Mouse (Mus musculus) induced T-regulatory cell, adult 2 months (primary cell): Measurements from ENCODE around the gene Shld1.

Experiments used
- DNase-seq: peaks from one replicate; pipeline ENCODE4 v3.0.0-alpha.2; 2012; ENCODE audit warnings: low read depth

Gene Shld1

DNA sequence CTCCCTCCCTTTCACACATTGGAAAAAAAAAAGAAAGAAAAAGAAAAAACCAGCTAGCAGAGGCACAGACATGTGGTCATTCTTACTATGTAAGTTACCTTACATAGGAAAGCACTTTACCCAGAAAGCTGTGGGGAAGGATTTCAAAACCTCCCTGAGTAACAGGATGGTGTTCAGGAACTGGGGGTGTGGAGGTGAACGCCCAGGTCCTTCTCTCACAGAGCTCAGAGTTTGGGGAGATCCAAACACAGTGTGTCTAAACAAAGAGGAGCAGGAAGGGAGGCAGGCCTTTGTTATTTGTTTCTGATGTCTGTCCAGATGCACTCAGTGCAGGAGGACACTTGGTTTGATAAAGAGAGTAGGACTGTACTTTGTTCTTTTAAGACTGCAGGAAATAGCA lies 5.6 kb downstream of the Shld1 start:
- no peak for DNase-seq

DNA sequence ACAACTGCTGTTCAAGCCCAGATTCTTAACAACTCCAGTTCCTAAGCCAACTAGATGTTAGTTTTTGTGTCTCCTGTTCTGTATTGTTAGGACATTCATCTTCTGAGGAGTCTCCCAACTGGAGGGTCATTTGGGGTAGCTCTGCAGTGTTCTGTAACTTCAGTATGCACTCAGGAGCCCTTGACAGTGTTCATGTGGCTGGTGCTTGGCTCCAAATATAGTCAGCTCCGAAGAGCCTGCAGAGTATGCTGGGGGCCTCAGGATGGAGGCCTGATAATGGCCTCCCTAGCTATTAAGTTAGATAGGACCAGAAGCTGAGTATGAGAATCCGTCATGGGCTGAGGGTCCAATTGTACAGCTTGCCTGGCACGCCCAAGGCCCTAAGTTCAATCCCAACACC lies 7.2 kb downstream of the Shld1 start:
- DNase-seq = no peak

DNA sequence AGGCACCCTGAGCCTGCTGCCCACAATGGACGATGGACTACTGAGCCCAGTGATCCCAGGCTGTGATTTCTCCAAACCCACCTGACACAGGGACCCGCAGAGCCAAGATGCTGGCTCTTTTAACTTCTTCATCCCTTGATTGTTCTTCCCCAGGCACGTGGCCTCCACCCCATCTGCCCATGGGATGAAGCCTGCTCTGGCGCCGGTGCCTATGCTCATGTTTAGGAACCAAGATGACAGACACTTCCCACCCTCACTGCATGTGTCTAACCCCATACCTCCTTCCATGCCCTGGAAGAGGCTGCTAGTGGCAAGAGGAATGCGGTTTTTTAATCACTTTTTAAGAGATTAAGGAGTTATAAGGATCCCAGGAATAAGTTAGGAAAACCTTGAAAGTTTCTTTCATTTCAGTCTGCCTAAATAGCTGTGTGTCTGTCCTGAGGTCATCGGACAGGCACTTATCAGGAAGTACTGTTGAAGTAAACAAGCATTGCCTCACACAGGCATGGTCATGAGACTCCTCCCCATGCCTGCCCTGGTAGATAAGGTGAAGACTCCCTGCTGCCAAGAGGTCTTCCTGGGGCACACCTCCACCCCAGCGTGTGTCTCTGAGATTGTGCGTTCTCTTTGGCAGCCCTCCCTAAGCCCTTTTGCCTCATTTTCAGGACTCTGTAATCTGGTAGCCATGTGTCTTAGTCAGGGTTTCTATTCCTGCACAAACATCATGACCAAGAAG lies 8.8 kb downstream of the Shld1 start:
- DNase-seq = no peak

DNA sequence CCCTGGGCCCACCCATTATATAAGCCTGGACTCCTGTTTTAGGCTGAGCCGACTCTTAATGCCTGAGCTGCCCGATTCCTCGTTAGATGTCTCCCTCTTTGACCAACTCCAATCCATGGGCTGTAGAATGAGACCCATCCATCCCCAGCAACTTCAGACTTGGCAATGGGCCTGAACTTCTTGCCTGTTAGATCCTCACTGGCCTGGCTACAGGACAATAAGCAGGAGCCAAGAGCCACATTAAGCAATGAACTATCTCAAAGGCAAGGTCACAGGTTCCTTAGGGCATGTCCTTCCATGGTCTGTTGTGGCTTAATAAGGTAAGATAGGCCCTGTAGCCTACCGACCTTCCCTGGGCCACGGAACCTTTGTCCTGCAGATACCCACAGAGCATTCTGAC lies 9.8 kb downstream of the Shld1 start:
- no peak for DNase-seq

DNA sequence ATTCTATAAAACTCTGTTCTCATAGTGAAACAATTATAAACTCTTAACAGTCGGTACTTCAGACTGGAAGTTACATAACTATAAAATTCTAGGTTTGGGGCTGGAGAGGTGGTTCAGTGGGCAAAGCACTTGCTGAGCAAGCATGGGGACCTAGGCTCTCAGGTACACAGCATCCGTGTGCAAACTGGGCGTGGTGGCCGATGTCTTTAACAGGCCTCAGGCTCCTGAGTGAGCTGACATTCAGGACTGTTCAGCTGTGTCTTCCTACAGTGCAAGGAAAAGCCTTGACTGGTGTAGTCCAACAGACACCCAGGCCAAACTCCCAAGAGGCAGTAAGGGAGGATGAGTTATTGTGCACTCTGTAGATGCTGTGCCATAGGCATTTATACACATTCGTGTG lies 10.5 kb downstream of the Shld1 start:
- no peak for DNase-seq

DNA sequence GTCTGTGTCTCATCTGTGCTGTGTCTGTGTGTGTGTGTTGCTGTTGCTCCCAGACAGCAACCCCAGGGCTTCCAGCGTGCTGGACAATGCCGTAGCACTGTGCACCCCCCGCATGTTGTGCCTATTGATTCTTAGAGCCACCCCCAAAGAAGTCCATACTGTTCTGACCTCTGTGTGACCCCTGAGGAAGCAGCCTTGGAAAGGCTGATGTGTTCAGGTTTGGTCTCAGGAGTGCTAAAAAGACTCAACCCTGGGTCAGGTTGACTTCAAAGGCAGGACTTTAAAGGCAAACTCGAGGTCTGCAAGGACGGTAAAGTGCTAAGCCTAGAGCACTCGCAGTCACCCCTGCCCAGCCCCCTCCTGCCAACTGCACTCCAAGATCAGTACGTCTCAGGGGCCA lies 11.0 kb downstream of the Shld1 start:
- DNase-seq = no peak

DNA sequence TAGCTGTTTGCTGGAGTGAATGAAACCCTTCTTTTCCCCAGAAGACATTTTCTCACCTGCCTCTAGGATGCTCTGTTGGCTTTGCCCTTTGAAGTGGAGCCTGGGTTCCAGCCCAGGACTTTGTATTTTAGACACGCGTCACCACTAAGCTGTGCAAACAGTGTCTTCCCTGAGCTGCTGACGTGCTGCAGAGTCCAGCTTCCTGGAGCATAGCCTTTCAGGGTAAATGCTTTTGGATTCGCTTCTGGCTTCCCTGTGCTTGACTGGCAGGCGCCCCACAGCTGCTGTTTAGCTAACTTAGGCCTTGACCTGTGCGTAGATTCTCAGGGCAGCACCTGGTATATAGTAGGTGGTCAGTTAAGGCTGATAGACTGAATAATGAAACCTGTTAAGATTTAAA lies 11.7 kb downstream of the Shld1 start:
- no peak for DNase-seq

DNA sequence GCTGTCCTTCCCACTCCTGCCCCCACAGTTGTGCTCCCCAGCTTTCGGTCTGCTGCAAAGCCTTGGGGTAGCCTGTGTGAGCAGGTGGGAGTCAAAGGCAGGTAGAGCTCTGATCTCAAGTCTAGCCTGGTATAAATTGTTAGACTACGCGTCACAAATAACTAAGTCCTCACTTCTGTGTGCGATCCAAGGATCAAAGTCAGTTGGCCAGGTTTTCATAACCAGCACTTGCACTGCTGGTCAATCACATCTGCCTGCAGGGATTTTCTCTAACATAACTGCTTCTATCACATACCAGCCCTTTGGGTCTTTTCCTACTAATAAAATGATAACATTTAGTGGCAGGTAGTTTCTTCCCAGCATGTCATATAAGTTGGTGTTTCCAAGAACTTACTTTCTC lies 14.2 kb downstream of the Shld1 start:
- DNase-seq = no peak

DNA sequence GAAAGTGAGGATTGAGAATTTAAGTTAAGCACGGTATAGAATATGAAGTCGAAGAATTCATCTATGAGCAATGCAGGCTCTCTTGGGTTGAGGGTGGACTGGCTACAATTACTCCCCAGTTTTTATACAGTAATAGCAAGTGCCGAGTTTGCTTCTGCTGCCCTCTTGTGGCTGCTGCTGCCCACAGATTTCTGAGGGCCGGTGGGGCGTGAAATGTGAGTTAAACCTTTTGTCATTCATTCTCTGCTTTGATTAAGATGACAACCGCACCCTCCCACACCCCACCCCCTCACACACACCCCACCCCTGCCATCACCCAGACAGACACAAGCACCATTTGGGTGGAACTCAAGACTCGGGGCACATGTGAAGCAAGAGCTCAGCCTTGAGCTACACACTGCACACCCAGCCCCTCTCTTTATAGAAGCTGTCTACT lies 14.7 kb downstream of the Shld1 start:
- peak; percentile 81 for DNase-seq

DNA sequence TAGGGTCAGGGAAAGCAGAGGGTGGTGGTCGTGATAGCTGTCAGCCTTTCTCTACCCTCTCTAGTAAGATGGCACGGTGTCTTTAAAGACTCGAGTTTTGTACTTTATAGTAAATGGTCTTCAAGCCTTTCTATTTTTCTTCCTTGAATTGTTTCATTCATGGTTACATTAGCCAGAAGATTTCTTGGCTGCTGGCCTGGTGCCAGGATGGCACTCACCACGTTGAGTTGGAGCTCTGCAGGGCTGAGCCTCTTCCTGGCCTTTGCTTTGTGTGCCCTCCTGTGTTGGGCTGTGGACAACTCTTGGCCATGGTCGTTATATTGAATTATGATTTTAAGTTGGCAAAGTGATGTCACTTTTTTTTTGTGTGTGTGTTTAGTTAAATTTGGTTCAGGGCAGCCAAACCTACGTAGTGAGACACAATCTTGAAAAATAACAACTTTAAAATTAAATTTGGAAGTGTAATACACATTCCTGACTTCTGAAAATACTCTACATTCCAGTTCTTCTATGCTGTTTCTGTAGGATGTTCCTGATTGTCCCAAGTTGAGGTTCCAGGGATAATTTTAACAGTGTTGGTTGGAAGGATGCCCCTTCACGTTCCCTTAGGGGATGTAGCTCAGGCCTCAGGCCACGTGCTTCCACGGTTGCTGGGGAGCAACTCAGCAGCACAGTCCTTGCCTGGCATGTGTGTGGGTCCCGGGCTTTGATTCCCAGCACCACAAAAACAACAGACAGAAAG lies 18.7 kb downstream of the Shld1 start:
- DNase-seq = no peak

DNA sequence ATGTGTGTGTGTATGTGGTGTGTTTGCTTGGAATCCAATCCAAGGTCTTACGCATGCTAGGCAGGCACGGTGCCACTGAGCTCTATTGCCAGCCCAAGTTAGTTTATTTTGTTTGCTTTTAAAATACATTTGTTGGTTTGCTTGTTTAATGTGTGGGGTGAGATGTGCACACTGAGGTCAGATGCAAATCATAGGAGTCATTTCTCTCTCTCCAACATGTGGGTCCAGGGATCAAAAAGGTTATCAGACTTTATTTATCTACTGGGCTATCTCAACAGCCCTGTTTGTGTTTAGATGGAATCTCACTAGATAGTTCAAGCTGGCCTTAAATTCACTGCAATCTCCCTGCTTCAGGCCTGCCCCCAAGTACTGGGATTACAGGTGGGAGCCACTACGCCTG lies 19.6 kb downstream of the Shld1 start:
- DNase-seq = no peak

DNA sequence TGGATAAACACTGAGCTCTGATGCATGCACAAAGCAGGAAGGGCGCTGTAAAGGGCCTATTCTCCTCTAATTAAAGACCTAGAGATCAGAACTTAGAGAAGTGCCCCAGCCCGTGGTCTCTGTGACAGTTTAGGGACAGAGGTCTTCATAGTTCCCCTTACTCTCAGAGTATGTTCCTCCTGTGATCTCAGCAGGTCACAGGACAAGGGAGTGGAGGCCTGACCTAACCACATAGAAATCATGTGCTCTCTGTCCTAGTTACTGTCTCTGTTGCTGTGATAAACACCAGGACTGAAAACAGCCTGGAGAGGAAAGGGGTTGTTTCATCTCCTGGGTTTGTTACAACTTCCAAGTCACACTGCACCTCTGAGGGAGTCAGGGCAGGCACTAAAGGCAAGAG lies 23.8 kb downstream of the Shld1 start:
- no peak for DNase-seq

DNA sequence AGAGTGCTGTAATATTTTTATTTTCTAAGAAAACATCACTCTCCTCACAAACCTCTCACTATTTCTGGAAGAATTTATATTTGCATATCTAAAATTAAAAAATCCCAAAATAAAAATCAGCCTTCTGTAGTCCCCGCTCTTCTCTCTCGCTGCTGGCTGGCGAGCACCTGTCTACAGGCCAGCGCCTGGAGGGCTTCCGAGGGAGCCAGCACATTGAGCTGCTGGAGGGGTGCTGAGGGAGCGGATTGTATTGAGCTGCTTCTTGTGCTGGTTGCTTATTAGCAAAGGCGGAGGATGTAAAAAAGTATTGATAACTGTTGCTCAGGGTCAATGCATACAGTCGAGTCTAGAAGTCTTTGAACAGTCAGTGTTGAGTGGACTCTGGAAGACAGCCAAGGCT lies 25.3 kb downstream of the Shld1 start:
- no peak for DNase-seq

DNA sequence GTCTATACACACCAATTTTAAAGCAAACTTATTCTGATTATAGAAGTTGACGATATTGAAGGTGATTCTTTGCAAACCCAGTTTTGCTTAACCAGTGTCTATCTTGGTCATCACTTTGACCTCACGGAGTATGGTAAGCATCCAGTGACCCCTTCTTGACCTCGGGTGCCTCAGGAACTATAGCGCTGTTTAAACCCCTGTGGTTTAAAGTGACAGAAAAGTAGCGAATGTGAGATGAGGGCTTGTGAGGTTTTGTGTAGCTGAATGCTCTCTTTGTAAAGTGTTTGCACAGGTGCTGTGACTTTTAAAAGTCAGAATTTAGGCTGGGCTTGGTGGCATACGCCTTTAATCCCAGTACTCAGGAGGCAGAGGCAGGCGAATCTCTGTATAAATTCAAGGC lies 27.8 kb downstream of the Shld1 start:
- no peak for DNase-seq

DNA sequence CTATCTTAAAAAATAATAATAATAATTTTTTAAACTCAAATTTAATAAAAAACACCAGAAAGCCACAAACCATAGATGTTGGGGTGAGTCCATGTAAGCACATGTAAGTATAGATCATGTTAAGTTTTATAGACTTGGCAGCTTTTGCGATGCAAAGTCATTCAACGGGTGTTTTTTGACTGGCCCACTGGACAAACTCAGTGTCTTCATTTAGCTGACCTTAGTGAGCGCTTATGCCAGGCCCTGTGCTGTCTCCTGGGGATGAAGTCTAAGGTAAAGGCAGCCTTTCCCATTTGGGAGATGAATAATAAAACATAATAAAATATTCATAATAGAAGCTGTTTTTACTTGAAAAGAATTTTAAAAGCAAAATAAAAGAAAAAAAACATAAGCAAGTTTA lies 28.2 kb downstream of the Shld1 start:
- DNase-seq = no peak

DNA sequence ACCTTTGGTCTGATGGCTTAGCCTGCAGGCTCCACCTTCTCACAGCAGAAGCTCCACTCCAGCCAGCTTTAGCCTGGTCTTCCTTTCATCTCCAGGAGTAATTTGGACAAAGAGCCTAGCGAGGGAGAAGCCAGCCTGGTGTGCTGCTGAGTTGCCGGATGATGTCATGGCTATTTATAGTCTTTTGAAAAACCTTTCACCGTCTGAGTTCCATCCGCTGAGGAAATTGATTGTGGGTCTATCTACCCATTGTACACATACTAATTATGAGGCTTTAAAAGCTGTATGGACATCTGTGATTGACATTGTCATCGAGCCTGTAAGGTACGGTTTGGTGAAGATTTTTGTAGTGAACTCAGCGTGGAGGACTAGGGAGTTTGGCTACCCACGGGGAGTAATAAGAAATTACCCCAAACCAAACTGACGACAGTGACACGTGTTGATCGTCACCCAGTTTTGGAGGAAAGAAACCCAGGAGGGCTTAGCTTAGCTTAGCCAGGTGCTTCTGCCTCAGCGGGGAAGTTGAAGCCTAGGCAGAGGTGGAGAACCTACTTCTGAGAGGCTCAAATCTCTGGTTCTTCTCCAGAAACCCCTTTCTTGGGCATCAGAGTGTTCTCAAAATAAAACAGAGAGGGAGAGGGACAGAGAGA lies 28.8 kb downstream of the Shld1 start:
- DNase-seq = no peak

DNA sequence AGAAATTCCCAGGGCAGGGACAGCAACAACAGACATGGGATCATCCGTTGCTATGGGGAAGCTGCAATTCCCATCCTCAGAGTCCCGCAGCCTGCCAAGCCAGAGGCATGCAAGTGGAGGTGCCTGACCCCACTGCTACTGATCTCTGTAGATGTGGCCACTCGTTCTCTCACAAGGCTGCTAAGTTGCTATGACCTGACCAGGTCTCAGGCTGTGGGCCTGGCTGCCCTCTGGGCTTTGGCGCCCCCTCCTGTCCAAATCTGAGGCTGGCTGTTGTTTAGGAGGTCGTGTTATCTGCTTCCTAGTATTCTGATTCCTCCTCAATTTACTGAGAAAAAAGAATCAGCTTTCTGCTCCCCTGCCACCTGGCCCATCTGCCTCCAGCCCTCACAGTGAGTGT lies 29.4 kb downstream of the Shld1 start:
- peak; percentile 72 for DNase-seq

DNA sequence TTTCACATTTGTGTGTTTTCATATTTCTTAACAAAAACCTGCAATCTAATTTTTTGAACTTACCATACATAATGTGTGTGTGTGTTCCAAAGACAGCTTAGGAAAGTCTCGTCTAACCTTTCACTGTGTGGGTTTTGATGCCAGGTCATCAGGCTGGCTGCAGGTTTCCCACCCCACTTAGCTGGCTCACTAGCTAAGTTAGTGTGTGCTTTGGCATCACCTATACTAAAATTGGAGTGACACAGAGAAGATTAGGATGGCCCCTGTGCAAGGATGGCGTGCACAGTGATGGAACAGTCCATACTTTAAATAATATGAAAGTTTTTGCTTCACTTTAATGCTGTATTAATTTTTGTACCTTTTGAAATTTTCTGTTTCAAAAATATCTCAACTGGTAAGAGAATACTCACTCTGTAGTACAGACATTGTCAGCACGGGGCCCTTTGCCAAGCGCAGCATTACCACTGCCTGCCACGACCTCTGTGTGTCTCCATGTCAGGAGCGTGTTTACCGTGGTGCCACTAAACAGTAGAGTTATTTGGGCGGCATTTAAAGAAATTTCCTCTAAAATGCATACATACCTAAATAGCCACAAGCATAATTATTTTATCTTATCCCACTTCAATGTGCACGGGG lies 30.3 kb downstream of the Shld1 start:
- no peak for DNase-seq

DNA sequence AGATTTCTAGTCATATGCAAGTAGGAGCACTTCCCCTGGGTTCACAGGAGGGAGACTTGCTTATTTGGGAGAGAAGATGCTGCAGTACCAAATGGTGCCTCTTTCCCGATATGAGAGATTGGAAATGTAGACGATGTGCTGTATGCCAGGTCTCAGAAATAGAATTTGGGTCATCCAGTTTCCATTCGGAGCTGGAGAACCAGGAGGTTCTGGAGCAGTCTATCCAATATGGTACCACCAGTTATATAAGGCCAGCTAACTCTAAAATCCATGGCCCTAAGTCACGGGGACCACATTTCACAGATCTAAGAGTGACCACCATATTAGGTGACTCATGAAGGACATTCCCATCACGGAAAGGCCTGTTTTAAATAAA lies 30.8 kb downstream of the Shld1 start:
- no peak for DNase-seq

DNA sequence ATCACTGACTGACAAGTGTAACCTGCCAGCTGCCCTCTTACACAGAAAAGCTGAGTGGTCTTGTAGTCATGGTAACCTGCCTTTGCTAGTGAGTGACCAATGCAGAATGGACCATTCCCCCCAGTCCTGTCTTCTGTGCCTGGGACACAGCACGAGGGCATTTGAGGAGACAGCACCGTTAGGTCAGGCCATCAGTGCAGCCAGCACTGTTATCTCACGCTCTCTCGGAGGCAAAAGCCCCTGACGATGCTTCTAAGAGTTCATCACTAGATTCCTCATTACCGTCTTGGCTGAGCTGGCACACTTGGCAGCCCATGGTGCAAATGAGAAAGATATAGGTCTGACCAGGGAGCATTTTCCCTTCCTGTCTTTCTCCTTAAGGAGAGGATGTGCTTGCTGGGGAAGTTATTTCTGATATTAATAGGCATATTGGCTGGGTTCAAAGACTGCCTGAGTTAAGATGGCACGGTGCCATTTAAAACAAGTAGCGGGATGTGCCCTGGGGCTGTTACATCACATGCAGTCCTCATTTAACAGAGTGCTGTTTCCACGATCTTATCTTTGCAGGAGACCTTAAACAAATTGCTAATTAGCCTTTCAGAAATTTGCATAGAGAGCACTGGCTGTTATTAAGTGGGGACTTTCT lies 34.3 kb downstream of the Shld1 start:
- DNase-seq = no peak

DNA sequence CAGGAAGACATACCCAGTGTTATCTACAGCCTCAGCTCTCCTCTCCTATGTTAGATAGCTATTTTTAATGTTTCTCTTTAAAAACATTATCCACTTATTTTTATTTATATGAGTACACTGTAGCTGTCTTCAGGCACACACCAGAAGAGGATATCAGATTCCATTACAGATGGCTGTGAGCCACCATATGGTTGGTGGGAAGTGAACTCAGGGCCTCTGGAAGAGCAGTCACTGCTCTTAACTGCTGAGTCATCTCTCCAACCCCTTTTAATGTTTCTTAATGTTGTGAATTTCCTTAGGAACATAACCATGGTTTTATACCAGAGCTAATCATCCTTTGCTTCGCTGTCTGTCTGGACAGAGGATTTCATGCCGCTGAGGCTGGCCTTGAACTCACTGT lies 35.1 kb downstream of the Shld1 start:
- DNase-seq = no peak

DNA sequence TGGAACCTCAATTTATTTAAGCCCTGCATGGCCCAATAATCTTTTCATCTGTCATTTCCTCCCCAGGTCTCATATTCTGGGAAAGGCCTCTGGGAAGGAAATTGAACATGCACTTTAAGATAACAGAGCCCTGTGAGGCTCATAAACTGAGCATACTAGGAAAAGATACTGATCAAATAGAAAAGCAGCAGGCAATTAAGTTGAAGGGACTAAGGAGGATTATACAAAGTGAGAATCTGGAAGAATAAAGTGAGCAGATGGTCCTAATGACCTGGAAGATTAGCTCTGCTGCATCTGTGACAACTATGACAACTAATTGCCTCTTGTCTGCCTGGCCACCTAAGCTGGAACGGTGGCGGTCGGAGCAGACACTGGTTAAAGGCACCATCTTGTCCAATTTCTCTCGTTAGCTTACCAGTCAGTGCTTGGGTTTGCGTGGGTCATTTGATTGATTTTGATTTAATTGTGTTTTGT lies 37.3 kb downstream of the Shld1 start:
- no peak for DNase-seq
